In the genomic region with DNA sequence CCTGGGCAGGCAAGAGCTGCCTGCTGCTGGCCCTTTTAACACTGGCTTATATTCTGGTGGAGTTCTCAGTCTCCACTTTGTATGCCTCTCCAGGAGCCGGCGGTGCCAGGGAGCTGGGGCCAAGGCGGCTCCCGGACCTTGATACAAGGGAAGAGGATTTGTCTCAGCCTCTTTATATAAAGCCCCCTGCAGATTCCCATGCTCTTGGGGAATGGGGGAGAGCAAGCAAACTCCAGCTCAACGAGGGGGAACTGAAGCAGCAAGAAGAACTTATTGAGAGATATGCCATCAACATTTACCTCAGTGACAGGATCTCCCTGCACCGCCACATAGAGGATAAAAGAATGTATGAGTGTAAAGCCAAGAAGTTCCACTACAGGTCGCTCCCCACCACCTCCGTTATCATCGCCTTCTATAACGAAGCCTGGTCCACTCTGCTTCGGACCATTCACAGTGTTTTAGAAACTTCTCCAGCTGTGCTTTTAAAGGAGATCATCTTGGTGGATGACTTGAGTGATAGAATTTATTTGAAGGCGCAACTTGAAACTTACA, we compare ENCODE assay signal across 8 mouse cellular contexts. TPM values are rescaled to one million over a fixed set of nuclear protein-coding genes. Genes with fewer than 3 reads are reported as not detected.
A peak's percentile ranks its signal among the peaks of the same experiment; 100 is the strongest.
DNase-seq lines count a peak whose midpoint lies in the region; ATAC-seq and TF ChIP-seq lines count a peak whose summit lies in the region.

No protein-coding gene starts in this region.

- peak overlapping the region; percentile 96 for H3K9ac ChIP-seq in hindbrain, embryonic 14.5 days
- no peak overlapping the region; the same call in 1 of the 2 replicates for H3K9ac ChIP-seq in midbrain, postnatal 0 days (replicated peaks; ENCODE audit: low read length, poor library complexity, severe bottlenecking)

- no peak for TF ChIP-seq POLR2A in bone marrow, adult 2 months (IDR thresholded peaks at IDR 0.05; ENCODE audit: borderline replicate concordance, control insufficient read depth, low read depth, low read length)

- no peaks in the 10 kb centered on the region; the same call in 1 of the 2 replicates for H3K4me1 ChIP-seq in bone marrow, adult 2 months (ENCODE audit: control insufficient read depth, insufficient read depth, low read length)
- H3K4me1 ChIP-seq in hindbrain, embryonic 14.5 days (replicated peaks; ENCODE audit: control insufficient read depth, insufficient read depth, low read length) = peaks cover 17% of the 10 kb centered on the region
- H3K4me1 ChIP-seq in midbrain, postnatal 0 days (ENCODE audit: insufficient read depth, low read length) = no peaks in the 10 kb centered on the region; the same call in 1 of the 2 replicates

- H3K9me3 ChIP-seq in hindbrain, embryonic 14.5 days (ENCODE audit: control insufficient read depth, low read length) = no peaks in the 10 kb centered on the region
- H3K9me3 ChIP-seq in midbrain, postnatal 0 days (ENCODE audit: low read length) = no peaks in the 10 kb centered on the region

- ATAC-seq in hindbrain, embryonic 14.5 days (ENCODE audit: low FRiP score) = no peak
- no peak for ATAC-seq in midbrain, postnatal 0 days (ENCODE audit: low FRiP score)

- peak overlapping the region; percentile 95 for H3K4me3 ChIP-seq in layer of hippocampus, adult 2 months
- H3K4me3 ChIP-seq in bone marrow, adult 2 months (replicated peaks; ENCODE audit: control insufficient read depth, low read depth, low read length) = peak overlapping the region; percentile 78
- peak overlapping the region; percentile 98 for H3K4me3 ChIP-seq in hindbrain, embryonic 14.5 days (replicated peaks; ENCODE audit: low read length)
- peak overlapping the region; percentile 99 for H3K4me3 ChIP-seq in midbrain, postnatal 0 days (ENCODE audit: low read depth, low read length)

- peak overlapping the region; percentile 91 for H3K4me2 ChIP-seq in hindbrain, embryonic 14.5 days (replicated peaks)
- peak overlapping the region; percentile 92 for H3K4me2 ChIP-seq in midbrain, postnatal 0 days (ENCODE audit: low read depth, low read length, poor library complexity, severe bottlenecking)

- peak overlapping the region; percentile 97 for H3K27ac ChIP-seq in layer of hippocampus, adult 2 months
- H3K27ac ChIP-seq in bone marrow, adult 2 months (ENCODE audit: control insufficient read depth, insufficient read depth, low read depth, low read length, poor library complexity) = peak overlapping the region; percentile 89
- no peak overlapping the region for H3K27ac ChIP-seq in hindbrain, embryonic 14.5 days
- no peak overlapping the region for H3K27ac ChIP-seq in midbrain, postnatal 0 days (ENCODE audit: low read depth, low read length)

- no peaks in the 10 kb centered on the region for H3K27me3 ChIP-seq in hindbrain, embryonic 14.5 days (ENCODE audit: control insufficient read depth, insufficient read depth, low read length)
- H3K27me3 ChIP-seq in midbrain, postnatal 0 days (ENCODE audit: insufficient read depth, low read length) = no peaks in the 10 kb centered on the region

- no peak for DNase-seq in layer of hippocampus, adult 2 months (ENCODE audit: low spot score in 2 of 2)
- no peak for DNase-seq in layer of hippocampus, adult 18-20 months (ENCODE audit: low spot score in 2 of 2)
- DNase-seq in hindbrain, embryonic 14.5 days (ENCODE audit: low spot score) = no peak
- no peak for DNase-seq in midbrain, postnatal 0 days (ENCODE audit: low spot score)
- no peak for DNase-seq in frontal cortex, postnatal 10 days (ENCODE audit: low spot score in 2 of 2)
- no peak for DNase-seq in cerebellum, postnatal 14 days
- no peak for DNase-seq in cerebellum, postnatal 36 days

- no peak for TF ChIP-seq CTCF in layer of hippocampus, adult 2 months (conservative IDR thresholded peaks at IDR 0.05)
- no peak for TF ChIP-seq CTCF in bone marrow, adult 2 months (IDR thresholded peaks at IDR 0.05; ENCODE audit: control insufficient read depth, insufficient read depth, low read length)
- peak; percentile 26 for TF ChIP-seq CTCF in midbrain, postnatal 0 days (IDR thresholded peaks at IDR 0.05)

- 47% methylated on average over 12 of the region's 12 CpGs for WGBS in bone marrow, adult 2 months
- 36% methylated on average over 12 of the region's 12 CpGs for WGBS in hindbrain, embryonic 14.5 days
- 40% methylated on average over 12 of the region's 12 CpGs for WGBS in midbrain, postnatal 0 days

- peaks cover 19% of the 10 kb centered on the region for H3K36me3 ChIP-seq in hindbrain, embryonic 14.5 days (replicated peaks; ENCODE audit: control insufficient read depth, insufficient read depth)
- no peaks in the 10 kb centered on the region; the same call in 1 of the 2 replicates for H3K36me3 ChIP-seq in midbrain, postnatal 0 days (ENCODE audit: insufficient read depth, low read length)

RNA-seq across cellular contexts. Expression of gene Galnt4, which starts 0.5 kb away (rescaled TPM):
- total RNA-seq in layer of hippocampus, adult 2 months (2021) = 1 to 10 TPM; 3.6 to 3.9 TPM
- 1 to 10 TPM; 2.7 to 3.1 TPM for total RNA-seq in layer of hippocampus, adult 18-20 months (2021)
- 2.6 and 6.3 TPM in 2 replicates for polyA plus RNA-seq in bone marrow, adult 2 months (2011; ENCODE audit: insufficient read depth, insufficient read length, low replicate concordance, missing spikeins)
- 4.5 and 4.7 TPM in 2 replicates for polyA plus RNA-seq in hindbrain, embryonic 14.5 days (2014; fragmentation: Nextera tagmentation; extraction: Ambion mirVana)
- total RNA-seq in midbrain, postnatal 0 days (2014; rRNA removed) = 4.1 and 4.7 TPM in 2 replicates
- 2.4 and 2.5 TPM in 2 replicates for polyA plus RNA-seq in midbrain, postnatal 0 days (2015; fragmentation: Nextera tagmentation; extraction: Ambion mirVana)

RNA-seq across cellular contexts. Expression of gene Poc1b, which starts 1.7 kb away (rescaled TPM):
- total RNA-seq in layer of hippocampus, adult 2 months (2021) = 1 to 10 TPM; 6.0 to 6.1 TPM
- total RNA-seq in layer of hippocampus, adult 18-20 months (2021) = 1 to 10 TPM; 6.7 to 7.3 TPM
- 1.9 and 2.0 TPM in 2 replicates for polyA plus RNA-seq in bone marrow, adult 2 months (2011; ENCODE audit: insufficient read depth, insufficient read length, low replicate concordance, missing spikeins)
- 12.5 and 17.3 TPM in 2 replicates for polyA plus RNA-seq in hindbrain, embryonic 14.5 days (2014; fragmentation: Nextera tagmentation; extraction: Ambion mirVana)
- total RNA-seq in midbrain, postnatal 0 days (2014; rRNA removed) = 11.0 and 12.9 TPM in 2 replicates
- 8.2 and 8.9 TPM in 2 replicates for polyA plus RNA-seq in midbrain, postnatal 0 days (2015; fragmentation: Nextera tagmentation; extraction: Ambion mirVana)

RNA-seq across cellular contexts. Expression of gene Phxr2, which starts 17.6 kb away (rescaled TPM):
- total RNA-seq in layer of hippocampus, adult 2 months (2021) = not detected
- total RNA-seq in layer of hippocampus, adult 18-20 months (2021) = not detected
- not detected in 2 replicates for polyA plus RNA-seq in bone marrow, adult 2 months (2011; ENCODE audit: insufficient read depth, insufficient read length, low replicate concordance, missing spikeins)
- polyA plus RNA-seq in hindbrain, embryonic 14.5 days (2014; fragmentation: Nextera tagmentation; extraction: Ambion mirVana) = not detected in 2 replicates
- total RNA-seq in midbrain, postnatal 0 days (2014; rRNA removed) = not detected in 2 replicates
- polyA plus RNA-seq in midbrain, postnatal 0 days (2015; fragmentation: Nextera tagmentation; extraction: Ambion mirVana) = not detected in 2 replicates

Comparison
In these comparisons a context has a peak if more than half of its experiments do, and no peak if none do; other contexts are left out.
1. H3K27ac ChIP-seq: peak in layer of hippocampus, adult 2 months (single experiment) and bone marrow, adult 2 months (single experiment); none in hindbrain, embryonic 14.5 days (single experiment) and midbrain, postnatal 0 days (single experiment).
2. Peak in every context shown above with its lines, with median percentiles within 50 percentile points of each other: H3K4me3 ChIP-seq.